Mouse (Mus musculus) kidney, adult 2 months (tissue): ENCODE measurements around the gene 1700001O22Rik.

Experiments used
- CTCF ChIP-seq: fragments of 200-500 bp; conservative IDR thresholded peaks from 2 replicates; pipeline ENCODE4 v1.5.1; 2011; ENCODE audit warnings: low read depth, mild to moderate bottlenecking, control low read depth, low read length, moderate library complexity, mixed read lengths; ENCODE audit not compliant: insufficient read depth, insufficient read length
- POLR2A ChIP-seq: fragments of 200-500 bp; IDR thresholded peaks from one replicate; pipeline ENCODE4 v1.6.1; 2011; ENCODE audit warnings: low read depth, low read length, control low read depth

- TF ChIP-seq CTCF (peak; percentile 83), POLR2A (no peak)
These were observed 24.5 kb upstream of the 1700001O22Rik start for GRCm38 (mm10) chr2:30827749-30828475.
